Mouse (Mus musculus): ENCODE data around the gene Nck1. TPM values are rescaled to one million over a fixed set of nuclear protein-coding genes. Genes with fewer than 3 reads are reported as not detected.
A peak's percentile ranks its signal among the peaks of the same experiment; 100 is the strongest.

Gene Nck1
- total and polyA plus RNA-seq, 2 experiments from 2014 or later, result 37.9 to 58.8 TPM

- 59% methylated on average over 1 of the region's 1 CpGs for WGBS
Observed at GRCm38 (mm10) chr9:100470228-100470627, 75.7 kb downstream of the Nck1 start.

GRCm38 (mm10) chr9:100469681-100470080 lies 76.3 kb downstream of the Nck1 start:
- H3K36me3 ChIP-seq (replicated peaks; ENCODE audit: control insufficient read depth, insufficient read depth, low read length), result no peaks in the 10 kb centered on the region; the same call in 1 of the 2 replicates
- ATAC-seq (ENCODE audit: insufficient read depth, low read depth) (no peak), DNase-seq (ENCODE audit: low spot score) (no peak)
- no peak overlapping the region for H3K9ac ChIP-seq (replicated peaks; ENCODE audit: low read depth, low read length)
- 74% methylated on average over 3 of the region's 3 CpGs for WGBS
- no peaks in the 10 kb centered on the region for H3K9me3 ChIP-seq (replicated peaks; ENCODE audit: control insufficient read depth, low read length)
- no peak overlapping the region for H3K27ac ChIP-seq (ENCODE audit: low read depth)
- TF ChIP-seq CTCF (IDR thresholded peaks at IDR 0.05; ENCODE audit: low read depth) (no peak), EP300 (IDR thresholded peaks at IDR 0.05; ENCODE audit: low read depth) (no peak)
- H3K4me2 ChIP-seq (ENCODE audit: low read depth, low read length), result no peak overlapping the region
- H3K4me3 ChIP-seq (ENCODE audit: low read depth, low read length), result no peak overlapping the region
- no peaks in the 10 kb centered on the region for H3K27me3 ChIP-seq (ENCODE audit: control insufficient read depth, insufficient read depth, low read length)
- peaks cover 10% of the 10 kb centered on the region for H3K4me1 ChIP-seq (ENCODE audit: control insufficient read depth, insufficient read depth)

More at GRCm38 (mm10) chr9:100470228-100470627, 75.7 kb downstream of the Nck1 start:
- no peak overlapping the region for H3K4me3 ChIP-seq (ENCODE audit: low read depth, low read length)
- H3K9me3 ChIP-seq (replicated peaks; ENCODE audit: control insufficient read depth, low read length), result no peaks in the 10 kb centered on the region
- no peak for TF ChIP-seq CTCF (IDR thresholded peaks at IDR 0.05; ENCODE audit: low read depth)
- TF ChIP-seq EP300 (IDR thresholded peaks at IDR 0.05; ENCODE audit: low read depth), result no peak
- no peak for ATAC-seq (ENCODE audit: insufficient read depth, low read depth)
- peaks cover 10% of the 10 kb centered on the region for H3K4me1 ChIP-seq (ENCODE audit: control insufficient read depth, insufficient read depth)
- H3K9ac ChIP-seq (replicated peaks; ENCODE audit: low read depth, low read length), result no peak overlapping the region
- no peaks in the 10 kb centered on the region; the same call in 1 of the 2 replicates for H3K36me3 ChIP-seq (replicated peaks; ENCODE audit: control insufficient read depth, insufficient read depth, low read length)
- H3K27me3 ChIP-seq (ENCODE audit: control insufficient read depth, insufficient read depth, low read length), result no peaks in the 10 kb centered on the region
- no peak for DNase-seq (ENCODE audit: low spot score)
- H3K27ac ChIP-seq (ENCODE audit: low read depth), result no peak overlapping the region
- no peak overlapping the region for H3K4me2 ChIP-seq (ENCODE audit: low read depth, low read length)

GRCm38 (mm10) chr9:100468151-100468550 lies 77.8 kb downstream of the Nck1 start:
- Histone ChIP-seq H3K9ac (replicated peaks; ENCODE audit: low read depth, low read length) (no peak overlapping the region), H3K27me3 (ENCODE audit: control insufficient read depth, insufficient read depth, low read length) (no peaks in the 10 kb centered on the region), H3K4me2 (ENCODE audit: low read depth, low read length) (no peak overlapping the region), H3K4me1 (ENCODE audit: control insufficient read depth, insufficient read depth) (peaks cover 10% of the 10 kb centered on the region), H3K36me3 (replicated peaks; ENCODE audit: control insufficient read depth, insufficient read depth, low read length) (no peaks in the 10 kb centered on the region; the same call in 1 of the 2 replicates), H3K4me3 (ENCODE audit: low read depth, low read length) (no peak overlapping the region), H3K27ac (ENCODE audit: low read depth) (no peak overlapping the region), H3K9me3 (replicated peaks; ENCODE audit: control insufficient read depth, low read length) (no peaks in the 10 kb centered on the region)
- ATAC-seq (ENCODE audit: insufficient read depth, low read depth) (no peak), DNase-seq (ENCODE audit: low spot score) (no peak)
- WGBS, result 92% methylated on average over 8 of the region's 8 CpGs
- TF ChIP-seq CTCF (IDR thresholded peaks at IDR 0.05; ENCODE audit: low read depth), result no peak
- TF ChIP-seq EP300 (IDR thresholded peaks at IDR 0.05; ENCODE audit: low read depth), result no peak

- Histone ChIP-seq H3K4me1 (ENCODE audit: control insufficient read depth, insufficient read depth) (peaks cover 10% of the 10 kb centered on the region), H3K9ac (replicated peaks; ENCODE audit: low read depth, low read length) (no peak overlapping the region), H3K27ac (ENCODE audit: low read depth) (no peak overlapping the region), H3K9me3 (replicated peaks; ENCODE audit: control insufficient read depth, low read length) (no peaks in the 10 kb centered on the region), H3K4me3 (ENCODE audit: low read depth, low read length) (no peak overlapping the region), H3K36me3 (replicated peaks; ENCODE audit: control insufficient read depth, insufficient read depth, low read length) (no peaks in the 10 kb centered on the region; the same call in 1 of the 2 replicates), H3K4me2 (ENCODE audit: low read depth, low read length) (no peak overlapping the region), H3K27me3 (ENCODE audit: control insufficient read depth, insufficient read depth, low read length) (no peaks in the 10 kb centered on the region)
- DNase-seq (ENCODE audit: low spot score) (no peak), ATAC-seq (ENCODE audit: insufficient read depth, low read depth) (peak; percentile 40; the same call in 1 of the 2 replicates)
- TF ChIP-seq EP300 (IDR thresholded peaks at IDR 0.05; ENCODE audit: low read depth) (no peak), CTCF (IDR thresholded peaks at IDR 0.05; ENCODE audit: low read depth) (no peak)
- WGBS, result 41% methylated on average over 7 of the region's 7 CpGs
Observed at GRCm38 (mm10) chr9:100467653-100468052, 78.3 kb downstream of the Nck1 start.

- Histone ChIP-seq H3K27ac (ENCODE audit: low read depth) (no peak overlapping the region), H3K27me3 (ENCODE audit: control insufficient read depth, insufficient read depth, low read length) (no peaks in the 10 kb centered on the region), H3K9ac (replicated peaks; ENCODE audit: low read depth, low read length) (no peak overlapping the region), H3K9me3 (replicated peaks; ENCODE audit: control insufficient read depth, low read length) (no peaks in the 10 kb centered on the region), H3K4me1 (ENCODE audit: control insufficient read depth, insufficient read depth) (peaks cover 10% of the 10 kb centered on the region), H3K4me3 (ENCODE audit: low read depth, low read length) (no peak overlapping the region), H3K36me3 (replicated peaks; ENCODE audit: control insufficient read depth, insufficient read depth, low read length) (no peaks in the 10 kb centered on the region; the same call in 1 of the 2 replicates), H3K4me2 (ENCODE audit: low read depth, low read length) (no peak overlapping the region)
- DNase-seq (ENCODE audit: low spot score), result no peak
- no peak for TF ChIP-seq CTCF (IDR thresholded peaks at IDR 0.05; ENCODE audit: low read depth)
- no peak for ATAC-seq (ENCODE audit: insufficient read depth, low read depth)
- 64% methylated on average over 3 of the region's 3 CpGs for WGBS
Observed at GRCm38 (mm10) chr9:100466743-100467142, 79.2 kb downstream of the Nck1 start.

- WGBS, result 96% methylated on average over 9 of the region's 9 CpGs
Observed at GRCm38 (mm10) chr9:100465988-100466387, 79.9 kb downstream of the Nck1 start.

More at GRCm38 (mm10) chr9:100465988-100466387, 79.9 kb downstream of the Nck1 start:
- no peak overlapping the region for H3K4me3 ChIP-seq (ENCODE audit: low read depth, low read length)
- H3K4me2 ChIP-seq (ENCODE audit: low read depth, low read length), result no peak overlapping the region
- no peaks in the 10 kb centered on the region for H3K27me3 ChIP-seq (ENCODE audit: control insufficient read depth, insufficient read depth, low read length)
- H3K9ac ChIP-seq (replicated peaks; ENCODE audit: low read depth, low read length), result no peak overlapping the region
- ATAC-seq (ENCODE audit: insufficient read depth, low read depth) (no peak), DNase-seq (ENCODE audit: low spot score) (no peak)
- H3K9me3 ChIP-seq (replicated peaks; ENCODE audit: control insufficient read depth, low read length), result no peaks in the 10 kb centered on the region
- H3K36me3 ChIP-seq (replicated peaks; ENCODE audit: control insufficient read depth, insufficient read depth, low read length), result peaks cover under 1% of the 10 kb centered on the region; the same call in 1 of the 2 replicates
- peaks cover 10% of the 10 kb centered on the region for H3K4me1 ChIP-seq (ENCODE audit: control insufficient read depth, insufficient read depth)
- H3K27ac ChIP-seq (ENCODE audit: low read depth), result no peak overlapping the region
- TF ChIP-seq CTCF (IDR thresholded peaks at IDR 0.05; ENCODE audit: low read depth), result no peak
- no peak for TF ChIP-seq EP300 (IDR thresholded peaks at IDR 0.05; ENCODE audit: low read depth)

All from heart, postnatal 0 days (tissue).